Mouse (Mus musculus) bone marrow, adult 2 months (tissue): ENCODE data around the gene Nudt7.

ENCODE experiments used
- CTCF ChIP-seq: fragments of 200-500 bp; IDR thresholded peaks from 2 replicates; pipeline ENCODE4 v1.5.1; 2011; ENCODE audit warnings: low read length, control low read depth; ENCODE audit not compliant: control insufficient read depth, insufficient read depth
- POLR2A ChIP-seq: fragments of 200-500 bp; IDR thresholded peaks from 2 replicates; pipeline ENCODE4 v1.6.1; 2011; ENCODE audit warnings: low read depth, mild to moderate bottlenecking, control low read depth, low read length, borderline replicate concordance; ENCODE audit not compliant: control insufficient read depth

- TF ChIP-seq CTCF (no peak), POLR2A (no peak)
These were observed 65.6 kb downstream of the Nudt7 start for GRCm38 (mm10) chr8:114198990-114199389.
